Mouse (Mus musculus): ENCODE measurements around the gene Pdzd7. TPM values are rescaled to one million over a fixed set of nuclear protein-coding genes. Genes with fewer than 3 reads are reported as not detected.

Pdzd7 gene
- polyA plus RNA-seq, 1 experiment from 2014 or later, result 0.39 TPM

GRCm38 (mm10) chr19:45077742-45078645 is 32.5 kb upstream of the Pdzd7 start:
- Histone ChIP-seq H3K9me3 (ENCODE audit: low read depth, low read length) (no peaks in the 10 kb centered on the region), H3K27me3 (ENCODE audit: insufficient read depth, low read length) (peaks cover 66% of the 10 kb centered on the region), H3K4me1 (ENCODE audit: insufficient read depth) (peaks cover 24% of the 10 kb centered on the region; the same call in 1 of the 2 replicates), H3K36me3 (ENCODE audit: insufficient read depth) (no peaks in the 10 kb centered on the region), H3K4me3 (ENCODE audit: low read depth, low read length) (no peak overlapping the region), H3K9ac (no peak overlapping the region), H3K4me2 (no peak overlapping the region; the same call in 1 of the 2 replicates), H3K27ac (ENCODE audit: low read depth) (no peak overlapping the region)
- ATAC-seq (ENCODE audit: insufficient read depth) (no peak), DNase-seq (no peak)
- WGBS, result 8% methylated on average over 20 of the region's 20 CpGs
- TF ChIP-seq CTCF (IDR thresholded peaks at IDR 0.05; ENCODE audit: low read depth), result no peak

GRCm38 (mm10) chr19:45076586-45077510 is 31.3 kb upstream of the Pdzd7 start:
- Histone ChIP-seq H3K9me3 (ENCODE audit: low read depth, low read length) (no peaks in the 10 kb centered on the region), H3K27me3 (ENCODE audit: insufficient read depth, low read length) (peaks cover 63% of the 10 kb centered on the region), H3K36me3 (ENCODE audit: insufficient read depth) (no peaks in the 10 kb centered on the region), H3K4me2 (peak overlapping the region; percentile 88), H3K9ac (peak overlapping the region; percentile 36), H3K4me3 (ENCODE audit: low read depth, low read length) (peak overlapping the region; percentile 62), H3K27ac (ENCODE audit: low read depth) (no peak overlapping the region), H3K4me1 (ENCODE audit: insufficient read depth) (peaks cover 24% of the 10 kb centered on the region; the same call in 1 of the 2 replicates)
- peak; percentile 55 for TF ChIP-seq CTCF (IDR thresholded peaks at IDR 0.05; ENCODE audit: low read depth)
- DNase-seq (peak; percentile 69), ATAC-seq (ENCODE audit: insufficient read depth) (no peak)
- WGBS, result 1% methylated on average over 62 of the region's 62 CpGs

- no peak for TF ChIP-seq CTCF (IDR thresholded peaks at IDR 0.05; ENCODE audit: low read depth)
- Histone ChIP-seq H3K4me2 (peak overlapping the region; percentile 88), H3K4me3 (ENCODE audit: low read depth, low read length) (peak overlapping the region; percentile 62), H3K27me3 (ENCODE audit: insufficient read depth, low read length) (peaks cover 57% of the 10 kb centered on the region), H3K36me3 (ENCODE audit: insufficient read depth) (no peaks in the 10 kb centered on the region), H3K9me3 (ENCODE audit: low read depth, low read length) (no peaks in the 10 kb centered on the region), H3K27ac (ENCODE audit: low read depth) (peak overlapping the region; percentile 94; the same call in 1 of the 2 replicates), H3K4me1 (ENCODE audit: insufficient read depth) (peaks cover 24% of the 10 kb centered on the region; the same call in 1 of the 2 replicates), H3K9ac (no peak overlapping the region; the same call in 1 of the 2 replicates)
- DNase-seq (no peak), ATAC-seq (ENCODE audit: insufficient read depth) (no peak)
- 15% methylated on average over 17 of the region's 17 CpGs for WGBS
Measured at GRCm38 (mm10) chr19:45076036-45076575, 30.6 kb upstream of the Pdzd7 start.

- Histone ChIP-seq H3K4me1 (ENCODE audit: insufficient read depth) (peaks cover 24% of the 10 kb centered on the region; the same call in 1 of the 2 replicates), H3K27ac (ENCODE audit: low read depth) (peak overlapping the region; percentile 94), H3K9ac (peak overlapping the region; percentile 72), H3K4me3 (ENCODE audit: low read depth, low read length) (peak overlapping the region; percentile 62), H3K4me2 (peak overlapping the region; percentile 88), H3K27me3 (ENCODE audit: insufficient read depth, low read length) (peaks cover 51% of the 10 kb centered on the region), H3K9me3 (ENCODE audit: low read depth, low read length) (no peaks in the 10 kb centered on the region), H3K36me3 (ENCODE audit: insufficient read depth) (no peaks in the 10 kb centered on the region)
- under 1% methylated on average over 32 of the region's 32 CpGs for WGBS
- DNase-seq (peak; percentile 30), ATAC-seq (ENCODE audit: insufficient read depth) (peak; percentile 47)
- peak; percentile 9; the same call in 1 of the 2 replicates for TF ChIP-seq CTCF (IDR thresholded peaks at IDR 0.05; ENCODE audit: low read depth)
Measured at GRCm38 (mm10) chr19:45075323-45076035, 30.0 kb upstream of the Pdzd7 start.

- Histone ChIP-seq H3K9me3 (ENCODE audit: low read depth, low read length) (no peaks in the 10 kb centered on the region), H3K27me3 (ENCODE audit: insufficient read depth, low read length) (peaks cover 44% of the 10 kb centered on the region), H3K9ac (peak within 1 kb of the TSS; percentile 72), H3K36me3 (ENCODE audit: insufficient read depth) (no peaks in the 10 kb centered on the region), H3K4me2 (peak within 1 kb of the TSS; percentile 88), H3K4me1 (ENCODE audit: insufficient read depth) (peaks cover 20% of the 10 kb centered on the region; the same call in 1 of the 2 replicates), H3K4me3 (ENCODE audit: low read depth, low read length) (peak within 1 kb of the TSS; percentile 62), H3K27ac (ENCODE audit: low read depth) (peak within 1 kb of the TSS; percentile 94)
- TF ChIP-seq CTCF (IDR thresholded peaks at IDR 0.05; ENCODE audit: low read depth), result no peak
- DNase-seq (peak; percentile 99), ATAC-seq (ENCODE audit: insufficient read depth) (peak; percentile 84)
- under 1% methylated on average over 45 of the region's 45 CpGs for WGBS
Measured at GRCm38 (mm10) chr19:45074580-45075322, 29.2 kb upstream of the Pdzd7 start, which contains the start of gene Kazald1. Gene Kazald1, plus strand, starts transcription at chr19:45075241.
